Mouse (Mus musculus) spleen, adult 2 months (tissue): ENCODE measurements at regions not wholly inside any gene's neighbourhood (a gene's known extent, or its start where the extent isn't known, plus 50 kb on each side); places are given as distances from the start of the nearest gene placed in this dataset.

Experiments
- DNase-seq, 2 experiments: peaks; one replicate each; pipeline versions ENCODE4 v3.0.0 to v3.0.0-alpha.2; 2012 to 2021; ENCODE audit warnings: low spot score in 2 of 2, low read depth in 1 of 2
- H3K27ac ChIP-seq: fragments of 200-500 bp; 2 replicates; pipeline ENCODE4 v1.5.1; 2012; ENCODE audit warnings: low read length, inconsistent platforms; ENCODE audit not compliant: insufficient read depth
- H3K27me3 ChIP-seq: fragments of 200-500 bp; 2 replicates; pipeline ENCODE4 v1.6.1; 2012; ENCODE audit warnings: mild to moderate bottlenecking, moderate library complexity, low read length, inconsistent platforms; ENCODE audit not compliant: control insufficient read depth, insufficient read depth
- H3K36me3 ChIP-seq: fragments of 200-500 bp; 2 replicates; pipeline ENCODE4 v1.6.1; 2012; ENCODE audit warnings: mild to moderate bottlenecking, low read length, inconsistent platforms; ENCODE audit not compliant: control insufficient read depth, insufficient read depth
- H3K4me1 ChIP-seq: fragments of 200-500 bp; 2 replicates; pipeline ENCODE4 v1.6.1; 2011; ENCODE audit warnings: inconsistent platforms; ENCODE audit not compliant: control insufficient read depth, insufficient read depth, insufficient read length
- H3K4me3 ChIP-seq: fragments of 200-500 bp; 2 replicates; pipeline ENCODE4 v1.5.1; 2011; ENCODE audit warnings: mild to moderate bottlenecking, inconsistent platforms; ENCODE audit not compliant: insufficient read depth, insufficient read length; ENCODE audit errors: extremely low read depth
- CTCF ChIP-seq: fragments of 200-500 bp; IDR thresholded peaks from 2 replicates; pipeline ENCODE4 v1.5.1; 2011; ENCODE audit warnings: mild to moderate bottlenecking, inconsistent platforms; ENCODE audit not compliant: insufficient read depth, insufficient read length, insufficient replicate concordance; ENCODE audit errors: extremely low read depth
- POLR2A ChIP-seq: fragments of 200-500 bp; IDR thresholded peaks from 2 replicates; pipeline ENCODE4 v1.6.1; 2011; ENCODE audit warnings: low read depth, low read length, inconsistent platforms
- WGBS: fragments of 180-500 bp; shearing (Covaris S2); methylation state at CpG from one replicate; pipeline ENCODE4 v1.1.7; 2018; 5-methylcytosine and 5-hydroxymethylcytosine counted together

- Histone ChIP-seq H3K36me3 (no peaks in the 10 kb centered on the region), H3K27ac (no peak overlapping the region), H3K4me1 (no peaks in the 10 kb centered on the region), H3K27me3 (no peaks in the 10 kb centered on the region), H3K4me3 (no peak overlapping the region)
- WGBS, result 86% methylated on average over 4 of the region's 4 CpGs
- no peak for DNase-seq
- TF ChIP-seq POLR2A (no peak), CTCF (no peak)
Measured at GRCm38 (mm10) chrX:11417861-11418260, 90.2 kb downstream of the H2al1j start.

- no peaks in the 10 kb centered on the region for H3K27me3 ChIP-seq
- no peaks in the 10 kb centered on the region for H3K4me1 ChIP-seq
- no peak for DNase-seq
- WGBS, result 89% methylated on average over 10 of the region's 10 CpGs
- no peak for TF ChIP-seq CTCF
- no peak for TF ChIP-seq POLR2A
- no peak overlapping the region for H3K4me3 ChIP-seq
- H3K27ac ChIP-seq, result no peak overlapping the region
- H3K36me3 ChIP-seq, result no peaks in the 10 kb centered on the region
Measured at GRCm38 (mm10) chrX:11418261-11418660, 90.6 kb downstream of the H2al1j start.

GRCm38 (mm10) chrX:11419162-11419631 is 91.6 kb downstream of the H2al1j start:
- no peak for TF ChIP-seq POLR2A
- no peak for TF ChIP-seq CTCF
- DNase-seq, result no peak
- H3K27ac ChIP-seq, result no peak overlapping the region
- no peaks in the 10 kb centered on the region for H3K27me3 ChIP-seq
- H3K4me1 ChIP-seq, result no peaks in the 10 kb centered on the region
- no peaks in the 10 kb centered on the region for H3K36me3 ChIP-seq
- 79% methylated on average over 5 of the region's 5 CpGs for WGBS
- H3K4me3 ChIP-seq, result no peak overlapping the region

DNA sequence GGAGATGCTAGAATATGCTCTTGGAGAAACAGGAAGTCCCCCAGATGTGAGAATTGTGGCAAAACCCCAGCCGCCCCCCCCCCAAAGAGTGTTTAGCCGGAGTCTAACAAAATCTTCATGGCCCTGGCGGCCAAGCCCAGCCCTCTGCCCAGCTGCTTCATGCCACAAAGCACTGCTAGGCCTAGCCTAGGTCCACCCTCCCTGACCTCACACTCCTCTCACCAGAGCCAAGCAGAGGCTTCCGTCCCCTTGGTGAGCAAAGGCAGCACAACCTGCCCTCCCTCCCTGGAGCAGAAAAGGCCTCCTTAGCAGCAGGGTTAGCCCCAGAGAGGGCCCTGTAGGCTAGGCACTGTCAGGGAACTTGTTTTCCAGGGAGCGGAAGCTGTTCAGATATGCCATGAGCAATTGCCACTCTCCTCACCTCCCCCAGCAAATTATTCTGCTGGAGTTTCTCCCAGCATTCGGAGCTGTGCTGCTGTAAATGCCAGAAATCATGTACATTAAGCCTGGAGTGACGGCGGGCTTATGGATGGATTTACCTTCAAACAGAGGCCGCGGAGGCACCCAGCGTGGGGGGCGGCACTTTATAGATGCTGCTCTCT is 104.9 kb downstream of the H2al1j start:
- WGBS, result 82% methylated on average over 12 of the region's 12 CpGs
- H3K4me3 ChIP-seq, result no peak overlapping the region
- no peaks in the 10 kb centered on the region for H3K27me3 ChIP-seq
- no peaks in the 10 kb centered on the region for H3K36me3 ChIP-seq
- DNase-seq, result no peak
- H3K4me1 ChIP-seq, result no peaks in the 10 kb centered on the region
- no peak overlapping the region for H3K27ac ChIP-seq
- TF ChIP-seq POLR2A (no peak), CTCF (no peak)

DNA sequence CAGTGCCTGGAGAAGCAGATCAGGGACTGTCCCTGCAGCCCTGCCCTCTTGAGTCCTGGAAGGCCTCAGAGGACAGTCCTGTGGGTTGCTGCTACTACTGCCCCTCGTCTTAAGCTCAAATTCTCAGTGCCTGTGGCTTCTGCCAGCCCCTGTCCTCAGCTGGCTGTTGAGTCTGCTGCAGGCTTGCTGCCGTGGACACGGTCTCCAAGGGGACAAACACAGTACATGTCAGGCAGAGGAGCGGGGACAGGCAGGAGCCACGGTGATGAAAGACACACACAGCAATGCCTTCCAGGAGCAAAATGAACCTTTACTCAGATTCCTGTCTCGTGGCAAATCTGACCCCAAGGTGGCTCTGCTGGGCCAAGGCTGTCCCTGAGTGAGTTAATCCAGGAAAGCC is 107.7 kb downstream of the H2al1j start:
- no peak overlapping the region for H3K27ac ChIP-seq
- H3K4me1 ChIP-seq, result no peaks in the 10 kb centered on the region
- TF ChIP-seq CTCF (no peak), POLR2A (no peak)
- H3K4me3 ChIP-seq, result no peak overlapping the region
- DNase-seq, result no peak
- no peaks in the 10 kb centered on the region for H3K27me3 ChIP-seq
- 77% methylated on average over 6 of the region's 6 CpGs for WGBS
- no peaks in the 10 kb centered on the region for H3K36me3 ChIP-seq

GRCm38 (mm10) chrX:11437151-11437944 is 109.7 kb downstream of the H2al1j start:
- Histone ChIP-seq H3K36me3 (no peaks in the 10 kb centered on the region), H3K27ac (no peak overlapping the region), H3K4me1 (no peaks in the 10 kb centered on the region), H3K27me3 (no peaks in the 10 kb centered on the region), H3K4me3 (no peak overlapping the region)
- TF ChIP-seq POLR2A (no peak), CTCF (no peak)
- no peak for DNase-seq
- 71% methylated on average over 12 of the region's 12 CpGs for WGBS

GRCm38 (mm10) chrX:11443543-11443942 is 115.9 kb downstream of the H2al1j start:
- no peak for DNase-seq
- TF ChIP-seq POLR2A (no peak), CTCF (no peak)
- H3K4me1 ChIP-seq, result no peaks in the 10 kb centered on the region
- WGBS, result 71% methylated on average over 7 of the region's 7 CpGs
- H3K27me3 ChIP-seq, result no peaks in the 10 kb centered on the region
- no peaks in the 10 kb centered on the region for H3K36me3 ChIP-seq
- no peak overlapping the region for H3K4me3 ChIP-seq
- no peak overlapping the region for H3K27ac ChIP-seq
